Mouse (Mus musculus) spleen, adult 18-20 months (tissue): Measurements from ENCODE around the gene Thy1.

Source experiments
- DNase-seq, 2 experiments: peaks; one replicate each; pipeline ENCODE4 v3.0.0; 2022; ENCODE audit warnings: mixed read lengths in 2 of 2

Gene Thy1

GRCm38 (mm10) chr9:44067241-44067959 is 24.2 kb downstream of the Thy1 start:
- DNase-seq = no peak

- DNase-seq = no peak
Observed at GRCm38 (mm10) chr9:44067960-44068330, 24.8 kb downstream of the Thy1 start.

GRCm38 (mm10) chr9:44069252-44069651 is 26.1 kb downstream of the Thy1 start:
- no peak for DNase-seq

GRCm38 (mm10) chr9:44070113-44070843 is 27.1 kb downstream of the Thy1 start:
- DNase-seq = no peak

- no peak for DNase-seq
Observed at GRCm38 (mm10) chr9:44070844-44071231, 27.7 kb downstream of the Thy1 start.

GRCm38 (mm10) chr9:44071914-44072598 is 28.9 kb downstream of the Thy1 start:
- DNase-seq = no peak

GRCm38 (mm10) chr9:44072599-44072915 is 29.4 kb downstream of the Thy1 start:
- no peak for DNase-seq

- DNase-seq = no peak
Observed at GRCm38 (mm10) chr9:44073115-44073514, 29.9 kb downstream of the Thy1 start.

GRCm38 (mm10) chr9:44074395-44075275 is 31.5 kb downstream of the Thy1 start:
- DNase-seq = peak in 1 of 2 experiments; percentile 27

GRCm38 (mm10) chr9:44075276-44075995 is 32.3 kb downstream of the Thy1 start:
- DNase-seq = no peak

- DNase-seq = no peak
Observed at GRCm38 (mm10) chr9:44075996-44076763, 33.0 kb downstream of the Thy1 start.

- DNase-seq = peak in 1 of 2 experiments; percentile 38
Observed at GRCm38 (mm10) chr9:44076764-44077120, 33.6 kb downstream of the Thy1 start.

- no peak for DNase-seq
Observed at GRCm38 (mm10) chr9:44077266-44077910, 34.2 kb downstream of the Thy1 start.

- no peak for DNase-seq
Observed at GRCm38 (mm10) chr9:44078136-44078797, 35.1 kb downstream of the Thy1 start.

GRCm38 (mm10) chr9:44078955-44079756 is 36.0 kb downstream of the Thy1 start:
- no peak for DNase-seq

GRCm38 (mm10) chr9:44079997-44080780 is 37.0 kb downstream of the Thy1 start:
- no peak for DNase-seq

GRCm38 (mm10) chr9:44080953-44081352 is 37.8 kb downstream of the Thy1 start:
- DNase-seq = no peak

- DNase-seq = no peak
Observed at GRCm38 (mm10) chr9:44081581-44081980, 38.4 kb downstream of the Thy1 start.

GRCm38 (mm10) chr9:44082266-44082665 is 39.1 kb downstream of the Thy1 start:
- DNase-seq = no peak
